ENCODE assay signal across 23 mouse cellular contexts in genomic region chr1:132098076-132098475, GRCm38 (mm10). TPM values are rescaled to one million over a fixed set of nuclear protein-coding genes. Genes with fewer than 3 reads are reported as not detected.
DNase-seq lines count a peak whose midpoint lies in the region; ATAC-seq and TF ChIP-seq lines count a peak whose summit lies in the region.
"Had no signal": no experiment of that assay in that cellular context is flagged by ENCODE, and none has a peak within 500 bp of the region (broad histone marks: within the 10 kb centered on the region; RNA-seq: fewer than 3 reads in every experiment).

No protein-coding gene starts in this region.

- DNase-seq in A20 (ENCODE audit: low read depth, low spot score) (peak; percentile 67), MEL (ENCODE audit: low read depth, low spot score) (no peak)
- DNase-seq in heart, adult 8-10 months (ENCODE audit: low spot score) = no peak
- no peak for DNase-seq in spleen, postnatal 4 days (ENCODE audit: low spot score in 2 of 2)
- DNase-seq: adrenal gland, adult 8-10 months; adrenal gland, postnatal 14 days; adrenal gland, postnatal 36 days; cerebellum, adult 11-12 months; cerebellum, adult 2 months; cerebellum, adult 9-10 months; cerebellum, postnatal 14 days; cerebellum, postnatal 36 days; embryo, embryonic 11 days had no signal

- no peak overlapping the region for H3K9ac ChIP-seq in MEL (ENCODE audit: control insufficient read depth, low read depth, low read length, poor library complexity, severe bottlenecking)
- H3K9ac ChIP-seq: embryonic facial prominence, embryonic 13.5 days; embryonic facial prominence, embryonic 15.5 days; forebrain, embryonic 12.5 days had no signal

- peaks cover 0 to 34% of the 10 kb centered on the region in 2 experiments; a peak in 2 of 4 replicates for H3K4me1 ChIP-seq in MEL (ENCODE audit: control insufficient read depth in 1 of 2, insufficient read depth in 2 of 2, low read length in 2 of 2)
- H3K4me1 ChIP-seq: embryonic facial prominence, embryonic 13.5 days; embryonic facial prominence, embryonic 15.5 days; forebrain, embryonic 10.5 days; forebrain, embryonic 12.5 days had no signal

- ATAC-seq in CD4-positive, CD25-positive, alpha-beta regulatory T cell, adult 4 months = no peak
- ATAC-seq: activated CD4-positive, CD25-positive, alpha-beta regulatory T cell, adult 4 months; forebrain, embryonic 14.5 days; forebrain, embryonic 16.5 days; Patski had no signal

- H3K4me3 ChIP-seq in MEL (ENCODE audit: control insufficient read depth in 1 of 2, insufficient read depth in 1 of 2, low read depth in 2 of 2, low read length in 2 of 2) = no peak overlapping the region
- H3K4me3 ChIP-seq: embryonic facial prominence, embryonic 13.5 days; embryonic facial prominence, embryonic 15.5 days; erythroblast, embryonic 14.5 days; forebrain, embryonic 10.5 days; forebrain, embryonic 12.5 days had no signal

- TF ChIP-seq POLR2A in MEL (IDR thresholded peaks at IDR 0.05; ENCODE audit: control insufficient read depth in 1 of 2, insufficient read depth in 1 of 2, low read depth in 1 of 2, low read length in 2 of 2, poor library complexity in 1 of 2) = no peak

- peaks cover 0 to 11% of the 10 kb centered on the region in 2 experiments; a peak in 2 of 4 replicates for H3K36me3 ChIP-seq in MEL (ENCODE audit: control insufficient read depth in 1 of 2, insufficient read depth in 2 of 2, low read length in 2 of 2)
- H3K36me3 ChIP-seq: embryonic facial prominence, embryonic 13.5 days; embryonic facial prominence, embryonic 15.5 days; forebrain, embryonic 10.5 days; forebrain, embryonic 12.5 days had no signal

- H3K27me3 ChIP-seq in MEL (ENCODE audit: control insufficient read depth in 1 of 2, insufficient read depth in 2 of 2, low read length in 2 of 2) = no peaks in the 10 kb centered on the region
- H3K27me3 ChIP-seq: embryonic facial prominence, embryonic 13.5 days; embryonic facial prominence, embryonic 15.5 days; forebrain, embryonic 12.5 days; Patski had no signal

- TF ChIP-seq RAD21 in MEL (IDR thresholded peaks at IDR 0.05; ENCODE audit: low read depth, low read length) = no peak

- H3K9me3 ChIP-seq in MEL (replicated peaks; ENCODE audit: insufficient read depth, low read length) = no peaks in the 10 kb centered on the region
- H3K9me3 ChIP-seq: embryonic facial prominence, embryonic 13.5 days; embryonic facial prominence, embryonic 15.5 days; forebrain, embryonic 12.5 days had no signal

- no peak for TF ChIP-seq EP300 in MEL (IDR thresholded peaks at IDR 0.05; ENCODE audit: low read depth in 1 of 2, low read length in 2 of 2)

- no peak overlapping the region for H3K27ac ChIP-seq in MEL (ENCODE audit: control insufficient read depth, low read depth, low read length)
- H3K27ac ChIP-seq: embryonic facial prominence, embryonic 13.5 days; embryonic facial prominence, embryonic 15.5 days; forebrain, embryonic 10.5 days; forebrain, embryonic 12.5 days had no signal

- H3K79me2 ChIP-seq in MEL (ENCODE audit: control insufficient read depth, insufficient read depth, low read length, poor library complexity) = no peaks in the 10 kb centered on the region

- no peak for TF ChIP-seq CTCF in MEL (IDR thresholded peaks at IDR 0.05 in 2 of 3, conservative IDR thresholded peaks at IDR 0.05 in 1 of 3; ENCODE audit: control insufficient read depth in 1 of 3, insufficient read depth in 1 of 3, low read depth in 2 of 3, low read length in 3 of 3, poor library complexity in 1 of 3, severe bottlenecking in 1 of 3)

TF ChIP-seq in MEL, 35 proteins besides CTCF, POLR2A, EP300 and RAD21:
- TF ChIP-seq ZNF384 (IDR thresholded peaks at IDR 0.05; ENCODE audit: low read depth, low read length) = peak; percentile 89
- TF ChIP-seq MAZ (IDR thresholded peaks at IDR 0.05; ENCODE audit: low read depth, low read length) = no peak
TF ChIP-seq in MEL: peak in this region for 1.

RNA-seq across cellular contexts. Expression of gene Mfsd4a, which starts 30.2 kb away (rescaled TPM):
- total RNA-seq in MEL (2012; rRNA removed) = 2.7 and 3.6 TPM in 2 replicates
- 10 to 100 TPM in 1 of 2 experiments, not detected in 1; 15.5 TPM for polyA plus RNA-seq in MEL (2012; ENCODE audit: insufficient read depth in 1 of 2, insufficient read length in 2 of 2, low read depth in 1 of 2, low replicate concordance in 2 of 2, missing spikeins in 1 of 2)
- polyA plus RNA-seq in CD4-positive, CD25-positive, alpha-beta regulatory T cell, adult 4 months (2017; shearing (Covaris generic)) = 10 to 100 TPM; 29.5 to 38.7 TPM
- total RNA-seq in heart, adult 8-10 months (2022) = 1 to 10 TPM; 4.7 to 9.4 (median 7.7) TPM
- polyA plus RNA-seq: erythroblast, embryonic 14.5 days had no signal

RNA-seq across cellular contexts. Expression of gene Cdk18, which starts 41.4 kb away (rescaled TPM):
- 0.56 and 1.3 TPM in 2 replicates for total RNA-seq in MEL (2012; rRNA removed)
- 10 to 100 TPM in 1 of 2 experiments, not detected in 1; 15.7 TPM for polyA plus RNA-seq in MEL (2012; ENCODE audit: insufficient read depth in 1 of 2, insufficient read length in 2 of 2, low read depth in 1 of 2, low replicate concordance in 2 of 2, missing spikeins in 1 of 2)
- polyA plus RNA-seq in CD4-positive, CD25-positive, alpha-beta regulatory T cell, adult 4 months (2017; shearing (Covaris generic)) = not detected
- total RNA-seq in heart, adult 8-10 months (2022) = 10 to 100 TPM; 16.9 to 21.5 (median 18.3) TPM
- polyA plus RNA-seq: activated CD4-positive, CD25-positive, alpha-beta regulatory T cell, adult 4 months; erythroblast, embryonic 14.5 days had no signal
